Mouse (Mus musculus) cerebellum, adult 2 months (tissue): ENCODE results near the gene Fam98b.

Experiments used
- CTCF ChIP-seq: fragments of 200-500 bp; IDR thresholded peaks from 2 replicates; pipeline ENCODE4 v1.5.1; 2011; ENCODE audit warnings: low read depth, mild to moderate bottlenecking, control low read depth, low read length, moderate library complexity, borderline replicate concordance; ENCODE audit not compliant: insufficient read depth
- POLR2A ChIP-seq: fragments of 200-500 bp; IDR thresholded peaks from 2 replicates; pipeline ENCODE4 v1.6.1; 2011; ENCODE audit warnings: low read length, control low read depth, borderline replicate concordance; ENCODE audit not compliant: insufficient read depth

DNA sequence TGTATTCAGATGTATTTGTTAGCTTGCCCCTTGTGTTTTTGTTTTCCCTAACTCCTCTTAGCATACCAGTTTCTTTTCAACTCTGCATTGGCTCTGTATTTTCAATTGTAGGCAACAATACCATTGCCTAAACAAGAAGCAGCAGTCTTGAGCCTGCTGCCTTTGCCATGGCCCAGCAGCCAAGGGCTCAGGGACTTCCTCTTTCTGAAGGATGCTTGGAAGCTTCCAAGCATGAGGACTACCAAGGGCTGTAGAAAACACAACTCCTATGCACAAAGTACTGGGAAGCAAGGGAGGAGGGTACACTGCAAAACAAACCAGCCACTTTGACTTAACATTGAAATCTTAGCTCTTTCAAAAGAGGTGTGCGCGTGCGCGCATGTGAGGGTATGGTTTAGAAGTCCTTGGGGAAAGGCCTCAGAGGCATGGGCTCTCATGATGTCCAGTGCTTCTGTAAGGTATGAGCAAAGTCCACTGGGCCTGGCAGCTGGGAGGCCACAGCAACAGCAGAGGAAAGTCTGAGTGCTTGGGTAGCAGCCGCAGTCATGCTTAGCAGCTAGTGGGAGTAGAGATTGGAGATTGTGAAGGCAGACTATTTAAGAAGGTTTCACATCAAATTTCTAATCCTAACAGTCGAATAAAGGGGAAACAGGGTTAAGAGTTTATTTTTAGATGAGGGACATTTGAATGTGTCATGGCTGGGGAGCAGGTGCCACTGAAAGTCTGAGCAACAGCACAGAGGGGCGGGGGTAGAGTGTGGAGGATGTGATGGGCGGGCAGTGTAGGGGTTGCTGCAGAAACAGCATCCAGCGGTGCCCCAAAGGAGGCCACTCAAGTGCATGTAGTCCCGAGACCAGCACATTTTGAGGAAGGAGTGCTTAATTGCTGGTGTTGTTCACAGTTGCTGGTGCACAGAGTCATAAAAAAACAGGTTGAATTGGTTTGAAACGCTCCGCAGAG lies 54.1 kb downstream of the Fam98b start:
- TF ChIP-seq CTCF: no peak
- no peak for TF ChIP-seq POLR2A
